Mouse (Mus musculus): Measurements from ENCODE around the gene Raf1.
"Not testable (repeated sequence)": the region's sequence is repeated elsewhere in the genome, so short reads cannot be mapped to it uniquely, and the experiment has no call there.

Gene Raf1

GRCm38 (mm10) chr6:115681066-115681465 is 4.6 kb upstream of the Raf1 start:
- no peak for DNase-seq

- DNase-seq: no peak
Observed at GRCm38 (mm10) chr6:115678012-115678411, 1.6 kb upstream of the Raf1 start.

GRCm38 (mm10) chr6:115677441-115677840 is 1.0 kb upstream of the Raf1 start:
- no peak for DNase-seq

GRCm38 (mm10) chr6:115675508-115676336 is 713 bp downstream of the Raf1 start:
- peak; percentile 53 for DNase-seq

GRCm38 (mm10) chr6:115675166-115675507 is 1.3 kb downstream of the Raf1 start:
- peak; percentile 25 for DNase-seq

GRCm38 (mm10) chr6:115674316-115674715 is 2.1 kb downstream of the Raf1 start:
- no peak for DNase-seq

- DNase-seq: no peak
Observed at GRCm38 (mm10) chr6:115672700-115673099, 3.7 kb downstream of the Raf1 start.

- DNase-seq: no peak
Observed at GRCm38 (mm10) chr6:115666641-115667040, 9.8 kb downstream of the Raf1 start.

- DNase-seq: no peak
Observed at GRCm38 (mm10) chr6:115664268-115664667, 12.2 kb downstream of the Raf1 start.

DNA sequence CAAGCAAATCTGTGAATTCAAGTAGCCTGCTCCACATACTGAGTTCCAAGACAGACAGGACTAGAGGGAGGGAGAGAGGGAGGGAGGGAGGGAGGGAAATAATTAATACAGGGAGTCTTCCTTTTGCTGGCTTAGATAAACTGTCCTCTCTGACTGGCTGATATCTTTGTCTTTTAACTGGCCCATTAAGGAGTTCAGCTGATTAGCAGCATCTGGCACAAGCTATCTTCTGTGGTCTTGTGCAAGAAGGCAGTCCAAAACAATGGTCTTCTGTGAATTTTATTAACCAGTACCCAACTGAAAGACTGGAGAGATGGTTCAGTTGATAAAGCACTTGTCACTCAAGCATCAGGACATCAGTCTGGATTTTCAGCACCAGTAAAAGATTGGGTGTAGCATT is 17.6 kb downstream of the Raf1 start:
- no peak for DNase-seq

DNA sequence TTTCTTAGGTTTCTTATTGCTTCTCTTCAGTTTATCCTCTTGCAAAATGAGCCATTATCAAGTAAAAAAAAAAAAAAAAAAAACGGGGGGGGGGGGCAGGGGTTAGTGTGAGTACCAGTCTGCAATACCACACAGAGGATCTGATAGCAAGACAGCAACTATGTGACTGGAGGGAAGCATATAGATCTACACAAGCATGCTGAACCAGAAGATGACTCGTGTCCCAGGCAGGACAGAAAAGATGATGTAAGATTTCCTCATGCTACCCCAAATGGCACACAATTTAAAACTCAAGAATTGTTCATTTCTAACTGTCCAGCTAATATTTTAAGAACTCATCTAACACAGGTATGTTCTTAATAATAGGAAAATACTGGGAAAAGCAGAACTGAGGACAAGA is 22.5 kb downstream of the Raf1 start:
- no peak for DNase-seq

GRCm38 (mm10) chr6:115651719-115652118 is 24.7 kb downstream of the Raf1 start:
- DNase-seq: no peak

DNA sequence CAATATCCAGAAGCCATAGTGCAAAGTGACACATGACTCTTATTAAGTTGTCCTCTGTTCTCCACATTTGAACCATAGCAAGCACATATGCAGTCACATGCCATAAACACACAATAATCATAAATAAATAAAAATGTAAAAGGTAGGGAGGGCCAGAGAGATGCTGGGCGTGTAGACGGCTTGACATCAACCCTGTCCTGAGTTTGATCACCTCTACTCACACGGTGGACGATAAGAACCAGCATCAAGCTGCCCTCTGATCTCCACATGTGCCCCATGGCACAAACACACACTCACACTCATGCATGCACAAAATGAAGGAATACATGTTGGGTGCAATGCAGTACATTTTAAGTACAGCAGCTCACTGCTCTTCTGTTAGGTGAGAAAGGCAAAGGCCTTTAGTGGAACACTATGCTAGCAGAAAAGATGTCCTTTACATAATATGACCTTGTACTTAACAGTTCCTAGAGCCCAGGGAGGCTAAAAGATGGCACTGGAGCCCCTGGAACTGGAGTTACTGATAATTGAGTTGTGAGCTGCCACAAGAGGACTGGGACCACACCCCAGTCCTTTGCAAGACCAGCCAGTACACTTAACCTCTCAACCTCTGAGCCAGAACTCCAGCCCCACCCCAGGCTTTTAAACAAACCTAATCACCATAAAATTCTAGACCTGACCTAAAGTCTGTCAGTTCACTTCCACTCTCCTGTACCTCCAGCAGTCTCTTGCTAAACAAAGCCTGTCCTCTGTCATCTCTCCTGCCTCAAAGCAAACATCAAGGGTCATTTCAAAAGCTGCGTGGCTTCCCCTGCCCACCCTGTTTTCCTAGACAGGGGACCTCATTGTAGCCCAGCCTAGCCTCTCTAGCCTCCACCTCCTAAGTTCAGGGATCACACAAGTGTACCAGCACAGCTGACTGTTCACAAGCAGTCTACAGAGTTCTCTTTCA is 25.7 kb downstream of the Raf1 start:
- DNase-seq: no peak

DNA sequence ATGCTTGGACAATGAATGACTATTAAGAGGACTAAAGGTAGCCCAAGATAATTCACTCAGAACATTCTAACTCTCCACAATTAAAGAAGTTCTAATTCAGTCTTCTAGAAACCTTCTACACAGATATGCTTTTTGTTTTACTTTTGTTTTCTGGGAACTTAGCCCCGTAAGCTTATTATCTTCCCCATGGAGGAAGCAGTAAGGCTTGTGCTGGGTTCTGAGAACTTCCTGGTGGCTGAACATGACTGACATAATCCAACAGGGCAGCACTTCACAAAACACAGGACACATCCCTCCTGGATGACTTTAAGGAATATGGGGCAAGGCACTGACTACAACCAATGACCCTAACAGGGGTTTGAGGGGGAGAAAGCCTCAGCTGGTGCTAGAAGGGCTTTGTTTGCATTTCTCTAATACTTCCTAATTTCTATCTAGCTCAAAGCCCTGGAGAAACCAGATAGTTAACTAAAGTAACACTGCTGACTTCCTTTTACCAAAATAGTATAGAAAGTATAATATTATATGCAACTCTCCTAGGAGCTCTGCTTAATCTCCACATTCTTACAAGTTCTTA is 26.6 kb downstream of the Raf1 start:
- no peak for DNase-seq

DNA sequence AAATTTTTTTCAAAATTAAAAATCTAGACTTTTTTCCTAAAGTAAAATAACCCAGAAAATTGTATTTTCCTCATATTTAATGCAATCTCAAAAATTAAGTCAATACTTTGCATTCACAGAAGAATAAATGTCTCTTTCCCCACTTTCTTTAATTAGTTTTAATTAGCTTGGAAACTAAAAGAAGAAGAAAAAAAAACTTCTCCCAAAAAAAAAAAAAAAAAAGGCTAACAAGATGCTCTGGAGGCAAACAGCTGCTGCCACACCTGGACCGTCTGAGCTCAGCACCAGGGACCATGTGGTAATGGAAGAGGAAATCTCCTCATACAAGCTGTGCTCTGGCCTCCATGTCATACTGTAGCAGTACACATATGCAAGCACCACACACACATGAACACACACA is 33.1 kb downstream of the Raf1 start:
- no peak for DNase-seq

- not testable (repeated sequence) for DNase-seq
Observed at GRCm38 (mm10) chr6:115638188-115638587, 38.2 kb downstream of the Raf1 start.

DNA sequence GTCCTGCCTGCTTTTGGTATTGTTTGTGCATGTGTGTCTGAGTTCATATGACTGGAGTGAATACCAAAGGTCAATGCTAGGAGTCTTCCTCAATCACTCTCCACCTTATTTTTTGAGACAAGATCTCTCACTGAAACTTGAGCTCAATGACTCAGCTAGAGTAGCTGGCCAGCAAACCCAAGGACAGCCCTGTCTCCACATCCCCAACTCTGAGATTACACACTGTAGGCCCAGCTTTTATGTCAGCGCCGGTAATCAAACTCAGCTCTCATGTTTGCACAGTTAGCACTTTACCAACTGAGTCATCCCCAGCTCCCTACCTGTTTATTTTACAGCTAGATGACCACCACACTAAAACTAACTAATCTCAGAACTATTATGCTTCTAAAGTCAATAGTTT is 42.4 kb downstream of the Raf1 start:
- no peak for DNase-seq

DNA sequence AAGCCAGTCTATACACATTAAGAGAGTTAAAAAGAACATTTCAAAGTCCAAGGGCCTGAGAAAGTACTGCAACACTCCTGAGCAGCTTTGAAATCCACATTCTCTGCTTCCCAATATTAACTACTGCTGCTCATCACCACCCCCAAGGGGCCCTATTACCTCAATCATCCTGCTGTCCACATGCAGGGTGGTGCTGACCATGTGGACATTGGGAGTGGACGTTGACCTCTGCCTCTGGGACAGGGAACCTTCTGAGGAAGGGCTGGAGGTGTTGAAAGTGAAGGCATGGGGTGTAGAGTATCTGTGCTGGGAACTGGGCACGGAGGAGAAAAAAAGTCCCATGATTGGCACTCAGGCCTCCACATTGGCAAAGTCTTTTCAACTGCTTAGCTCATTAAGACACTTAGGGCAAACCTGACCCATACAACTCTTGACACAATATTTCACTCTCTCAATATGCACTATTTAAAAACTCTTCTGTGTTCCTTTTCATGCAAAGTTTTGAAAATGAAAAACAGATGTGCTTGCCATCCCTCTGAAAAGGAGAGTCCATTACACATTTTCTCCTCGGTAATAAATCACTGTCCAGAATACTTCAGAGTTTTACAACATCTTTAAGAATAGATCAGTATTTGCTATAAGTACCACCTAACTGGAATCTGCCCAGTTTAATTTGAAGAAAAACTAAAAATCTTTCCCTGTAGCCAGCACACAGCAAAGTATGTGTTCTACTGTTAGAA is 45.2 kb downstream of the Raf1 start:
- no peak for DNase-seq

DNA sequence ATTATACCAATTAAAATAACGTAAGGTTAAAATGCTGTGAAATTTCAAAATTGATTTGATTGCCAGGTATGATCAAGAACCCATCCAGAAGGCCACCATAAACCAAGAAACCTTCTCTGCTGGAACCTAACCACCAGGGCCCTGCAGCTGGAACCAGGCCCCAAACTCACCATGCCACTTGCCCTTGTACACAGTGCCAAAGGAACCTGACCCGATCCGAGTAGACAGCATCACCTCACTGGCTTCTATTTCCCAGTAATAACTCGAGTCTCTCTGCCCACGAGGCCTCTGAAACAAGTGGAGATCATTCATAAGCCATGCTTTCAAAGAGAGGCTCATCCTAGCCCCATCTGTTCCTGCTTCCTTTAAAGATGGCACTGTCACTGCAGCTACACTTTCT is 50.3 kb downstream of the Raf1 start:
- no peak for DNase-seq

DNA sequence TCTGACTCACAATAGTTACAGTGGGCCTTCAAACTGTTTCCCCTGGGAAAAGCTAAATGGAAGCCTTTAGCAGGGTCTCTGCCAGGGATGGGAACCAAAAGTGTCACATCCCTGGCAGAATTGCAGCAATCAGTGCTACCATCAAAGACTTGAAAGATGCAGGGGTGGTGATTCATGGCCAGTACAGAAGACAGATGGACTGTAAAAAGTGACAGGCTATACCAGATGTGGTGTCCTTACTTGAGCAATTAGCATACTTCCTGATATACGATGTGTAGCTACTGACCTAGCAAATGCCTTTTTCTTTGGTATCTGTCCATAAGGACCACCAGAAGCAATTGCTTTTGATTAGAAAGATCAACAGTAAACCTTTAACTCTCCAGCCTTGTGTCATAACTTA is 55.5 kb downstream of the Raf1 start:
- DNase-seq: no peak

GRCm38 (mm10) chr6:115619818-115620217 is 56.6 kb downstream of the Raf1 start:
- DNase-seq: no peak

GRCm38 (mm10) chr6:115615983-115616382 is 60.5 kb downstream of the Raf1 start:
- no peak for DNase-seq

DNA sequence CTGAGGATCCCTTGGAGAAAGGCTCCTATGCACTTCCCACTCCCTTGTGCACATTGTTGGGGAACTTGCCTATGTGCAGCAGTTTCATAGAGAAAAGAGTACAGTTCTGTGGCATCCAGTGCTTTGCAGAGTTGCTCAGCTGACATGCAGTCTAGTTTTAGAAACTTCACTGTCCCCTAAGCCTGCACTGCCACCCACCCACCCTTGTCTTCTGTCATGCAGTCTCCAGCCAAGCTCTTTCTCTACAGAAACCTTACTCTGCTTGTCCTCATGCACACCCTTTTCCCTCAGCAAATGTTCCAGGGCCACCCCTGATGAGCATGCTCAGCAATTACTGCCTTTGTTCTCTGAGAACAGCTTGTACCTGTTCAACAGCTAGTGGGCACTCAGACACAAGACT is 62.6 kb downstream of the Raf1 start:
- peak; percentile 55 for DNase-seq

Data from right cerebral cortex, adult 18-20 months (tissue).